Mouse (Mus musculus): Measurements from ENCODE around the gene Hoxd10.

- TF ChIP-seq CTCF (IDR thresholded peaks at IDR 0.05; ENCODE audit: low read depth, low read length) (no peak), POLR2A (IDR thresholded peaks at IDR 0.05; ENCODE audit: extremely low read depth, insufficient read depth, low read length) (no peak)
Measured at GRCm38 (mm10) chr2:74645631-74646030, 46.1 kb upstream of the Hoxd10 start.
